Mouse (Mus musculus) MEL (cell line): ENCODE data around the gene Tmem266. TPM values are rescaled to one million over a fixed set of nuclear protein-coding genes. Genes with fewer than 3 reads are reported as not detected.
A peak's percentile ranks its signal among the peaks of the same experiment; 100 is the strongest.

Experiments used
- DNase-seq: peaks from one replicate; pipeline ENCODE4 v3.0.0; 2011; ENCODE audit warnings: low read depth, low spot score
- H3K27ac ChIP-seq: 2 replicates; pipeline ENCODE4 v1.5.1; 2012; ENCODE audit warnings: low read depth, mild to moderate bottlenecking, control low read depth, low read length, moderate library complexity; ENCODE audit not compliant: control insufficient read depth
- H3K27me3 ChIP-seq, 2 experiments: fragments of 150-350 bp in 1 of 2; sonication (generic) in 1 of 2; 2 replicates each; pipeline ENCODE4 v1.6.1; 2012; ENCODE audit warnings: low read length in 2 of 2, mild to moderate bottlenecking in 2 of 2, improper control_type of control experiment in 1 of 2, moderate library complexity in 1 of 2; ENCODE audit not compliant: insufficient read depth in 2 of 2, control insufficient read depth in 1 of 2
- H3K36me3 ChIP-seq, 2 experiments: 2 replicates each; pipeline ENCODE4 v1.6.1; 2012 to 2014; ENCODE audit warnings: low read length in 2 of 2, improper control_type of control experiment in 1 of 2, inconsistent platforms in 1 of 2, mild to moderate bottlenecking in 1 of 2; ENCODE audit not compliant: insufficient read depth in 2 of 2, control insufficient read depth in 1 of 2
- H3K4me1 ChIP-seq, 2 experiments: fragments of 150-350 bp in 1 of 2; sonication (generic) in 1 of 2; 2 replicates each; pipeline ENCODE4 v1.6.1; 2012; ENCODE audit warnings: low read length in 2 of 2, improper control_type of control experiment in 1 of 2, mild to moderate bottlenecking in 1 of 2; ENCODE audit not compliant: insufficient read depth in 2 of 2, control insufficient read depth in 1 of 2
- H3K4me3 ChIP-seq, 2 experiments: fragments of 150-350 bp in 1 of 2; sonication (generic) in 1 of 2; 2 replicates each; pipeline ENCODE4 v1.5.1; 2012; ENCODE audit warnings: low read depth in 2 of 2, low read length in 2 of 2, mild to moderate bottlenecking in 2 of 2, moderate library complexity in 2 of 2, control low read depth in 1 of 2, improper control_type of control experiment in 1 of 2; ENCODE audit not compliant: control insufficient read depth in 1 of 2, insufficient read depth in 1 of 2
- H3K79me2 ChIP-seq: 2 replicates; pipeline ENCODE4 v1.6.1; 2012; ENCODE audit warnings: mild to moderate bottlenecking, low read length, moderate library complexity; ENCODE audit not compliant: control insufficient read depth, poor library complexity, insufficient read depth
- H3K9ac ChIP-seq: 2 replicates; pipeline ENCODE4 v1.6.1; 2012; ENCODE audit warnings: low read depth, mild to moderate bottlenecking, control low read depth, low read length, moderate library complexity; ENCODE audit not compliant: control insufficient read depth, poor library complexity, severe bottlenecking
- H3K9me3 ChIP-seq: fragments of 150-350 bp; sonication (generic); replicated peaks from 2 replicates; pipeline ENCODE4 v1.6.1; 2012; ENCODE audit warnings: mild to moderate bottlenecking, low read length, improper control_type of control experiment, moderate library complexity; ENCODE audit not compliant: insufficient read depth
- E2F4 ChIP-seq: IDR thresholded peaks from 2 replicates; pipeline ENCODE4 v1.6.1; 2011; ENCODE audit warnings: low read depth, low read length, improper control_type of control experiment, borderline replicate concordance
- EP300 ChIP-seq, 2 experiments: IDR thresholded peaks; 2 replicates each; pipeline ENCODE4 v1.6.1; 2011; ENCODE audit warnings: improper control_type of control experiment in 2 of 2, low read length in 2 of 2, low read depth in 1 of 2, mild to moderate bottlenecking in 1 of 2
- MAFK ChIP-seq: IDR thresholded peaks from 2 replicates; pipeline ENCODE4 v1.6.1; 2011; ENCODE audit warnings: low read depth, mild to moderate bottlenecking, low read length, improper control_type of control experiment, borderline replicate concordance
- MEF2A ChIP-seq: IDR thresholded peaks from 2 replicates; pipeline ENCODE4 v1.6.1; 2014; ENCODE audit warnings: low read depth, mild to moderate bottlenecking, inconsistent platforms, low read length, improper control_type of control experiment; ENCODE audit not compliant: poor library complexity, insufficient replicate concordance, severe bottlenecking; ENCODE audit errors: extremely low read depth
- MXI1 ChIP-seq: IDR thresholded peaks from 2 replicates; pipeline ENCODE4 v1.6.1; 2011; ENCODE audit warnings: mild to moderate bottlenecking, low read depth, low read length, improper control_type of control experiment
- NRF1 ChIP-seq: IDR thresholded peaks from 2 replicates; pipeline ENCODE4 v1.6.1; 2014; ENCODE audit warnings: low read depth, mild to moderate bottlenecking, inconsistent platforms, low read length, improper control_type of control experiment, moderate library complexity; ENCODE audit not compliant: poor library complexity, insufficient read depth, severe bottlenecking
- POLR2A ChIP-seq, 2 experiments: IDR thresholded peaks; 2 replicates each; pipeline ENCODE4 v1.6.1; 2011 to 2012; ENCODE audit warnings: low read length in 2 of 2, mild to moderate bottlenecking in 2 of 2, control low read depth in 1 of 2, improper control_type of control experiment in 1 of 2, low read depth in 1 of 2, moderate library complexity in 1 of 2; ENCODE audit not compliant: control insufficient read depth in 1 of 2, insufficient read depth in 1 of 2, poor library complexity in 1 of 2
- POLR2AphosphoS2 ChIP-seq: IDR thresholded peaks from 2 replicates; pipeline ENCODE4 v1.6.1; 2011; ENCODE audit warnings: low read length, improper control_type of control experiment
- POLR2AphosphoS5 ChIP-seq: IDR thresholded peaks from 2 replicates; pipeline ENCODE4 v1.6.1; 2012; ENCODE audit warnings: low read depth, borderline replicate concordance, mild to moderate bottlenecking, inconsistent platforms, low read length, moderate library complexity, mixed read lengths
- SIN3A ChIP-seq: IDR thresholded peaks from 2 replicates; pipeline ENCODE4 v1.6.1; 2012; ENCODE audit warnings: low read length, improper control_type of control experiment, inconsistent platforms
- UBTF ChIP-seq: IDR thresholded peaks from 2 replicates; pipeline ENCODE4 v1.6.1; 2012; ENCODE audit warnings: low read depth, mild to moderate bottlenecking, inconsistent platforms, low read length, improper control_type of control experiment, moderate library complexity, borderline replicate concordance; ENCODE audit not compliant: insufficient read depth
- ZMIZ1 ChIP-seq: IDR thresholded peaks from 2 replicates; pipeline ENCODE4 v1.6.1; 2012; ENCODE audit warnings: low read depth, mild to moderate bottlenecking, inconsistent platforms, low read length, improper control_type of control experiment, moderate library complexity
- ZNF384 ChIP-seq: IDR thresholded peaks from 2 replicates; pipeline ENCODE4 v1.6.1; 2012; ENCODE audit warnings: low read depth, mild to moderate bottlenecking, inconsistent platforms, low read length, improper control_type of control experiment
- polyA plus RNA-seq, 2 experiments: library from polyadenylated mRNA; stranded (reverse) in 1 of 2; unstranded in 1 of 2; fragments of >175 nt in 1 of 2; fragments of >200 nt in 1 of 2; gene quantifications; 2 replicates each; pipeline versions ENCODE4 v1.2.1 to v1.2.4; 2012; ENCODE audit warnings: low replicate concordance in 2 of 2, low read depth in 1 of 2; ENCODE audit not compliant: insufficient read length in 2 of 2, insufficient read depth in 1 of 2, missing spikeins in 1 of 2
- total RNA-seq: library from RNA; depleted of rRNA; stranded (reverse); fragments of 300-350 nt; gene quantifications from 2 replicates; pipeline ENCODE4 v1.2.3, GENCODE M21; 2012; rRNA removed

Tmem266 gene
- total RNA-seq (not detected in 2 replicates), polyA plus RNA-seq (not detected)

GRCm38 (mm10) chr9:55326515-55327233, at the start of gene Tmem266, which contains the start of gene Nrg4:
Tmem266 (plus strand) TSS chr9:55326913.
Nrg4 (minus strand) TSS chr9:55326844.
- no peaks in the 10 kb centered on the region; the same call in 1 of the 2 replicates for H3K79me2 ChIP-seq
- peak within 1 kb of the TSS; percentile 90 for H3K9ac ChIP-seq
- H3K9me3 ChIP-seq = no peaks in the 10 kb centered on the region
- no peaks in the 10 kb centered on the region; a peak in 1 of 4 replicates for H3K36me3 ChIP-seq
- peaks cover 20 to 34% of the 10 kb centered on the region in 2 experiments for H3K27me3 ChIP-seq
- H3K4me1 ChIP-seq = peaks cover 0 to 4% of the 10 kb centered on the region in 2 experiments; a peak in 1 of 4 replicates
- peak within 1 kb of the TSS; percentile 71 to 84 for H3K4me3 ChIP-seq
- DNase-seq = peak; percentile 76
- TF ChIP-seq POLR2A (IDR thresholded peaks at IDR 0.05; ENCODE audit: control insufficient read depth in 1 of 2, insufficient read depth in 1 of 2, low read depth in 1 of 2, low read length in 2 of 2, poor library complexity in 1 of 2) = peak in 1 of 2 experiments; percentile 34; a peak in 1 of 4 replicates
- TF ChIP-seq ZNF384 = no peak
- TF ChIP-seq NRF1 = peak; percentile 76
- TF ChIP-seq, all 39 proteins: peak for 2
- H3K27ac ChIP-seq = no peak within 1 kb of the TSS

GRCm38 (mm10) chr9:55277562-55277961, 49.2 kb upstream of the Tmem266 start:
- Histone ChIP-seq H3K36me3 (no peaks in the 10 kb centered on the region), H3K27ac (no peak overlapping the region), H3K9me3 (no peaks in the 10 kb centered on the region), H3K4me1 (no peaks in the 10 kb centered on the region), H3K4me3 (no peak overlapping the region), H3K9ac (no peak overlapping the region), H3K27me3 (peaks cover 10 to 31% of the 10 kb centered on the region in 2 experiments), H3K79me2 (no peaks in the 10 kb centered on the region)
- no peak for DNase-seq
- TF ChIP-seq MXI1 (no peak), EP300 (IDR thresholded peaks at IDR 0.05; ENCODE audit: low read depth in 1 of 2, low read length in 2 of 2) (no peak), POLR2AphosphoS5 (no peak), POLR2AphosphoS2 (no peak), MAFK (no peak), E2F4 (no peak), SIN3A (no peak), ZMIZ1 (no peak), NRF1 (no peak), UBTF (no peak), MEF2A (no peak), POLR2A (IDR thresholded peaks at IDR 0.05; ENCODE audit: control insufficient read depth in 1 of 2, insufficient read depth in 1 of 2, low read depth in 1 of 2, low read length in 2 of 2, poor library complexity in 1 of 2) (no peak)
